Mouse (Mus musculus): ENCODE data around the gene Mpzl1. TPM values are rescaled to one million over a fixed set of nuclear protein-coding genes. Genes with fewer than 3 reads are reported as not detected.

Gene Mpzl1
- polyA plus RNA-seq, 1 experiment from 2014 or later = 146 TPM

- peaks cover 34% of the 10 kb centered on the region for H3K36me3 ChIP-seq
- peak overlapping the region; percentile 60 for H3K27ac ChIP-seq (replicated peaks)
- 30% methylated on average over 7 of the region's 7 CpGs for WGBS
- no peak overlapping the region for H3K4me3 ChIP-seq
- peak; percentile 30; the same call in 1 of the 2 replicates for ATAC-seq (replicated peaks)
- no peaks in the 10 kb centered on the region for H3K27me3 ChIP-seq
- peaks cover 22% of the 10 kb centered on the region for H3K4me1 ChIP-seq
- H3K9me3 ChIP-seq = no peaks in the 10 kb centered on the region
- H3K9ac ChIP-seq (replicated peaks) = 0 out of 2 replicates have a peak overlapping the region, but pooled peaks have one; percentile 0
- no peak overlapping the region for H3K4me2 ChIP-seq (replicated peaks)
Observed at GRCm38 (mm10) chr1:165609495-165610320, 24.6 kb downstream of the Mpzl1 start.

- Histone ChIP-seq H3K4me3 (no peak overlapping the region), H3K27me3 (no peaks in the 10 kb centered on the region), H3K9me3 (no peaks in the 10 kb centered on the region), H3K4me2 (replicated peaks) (no peak overlapping the region), H3K9ac (replicated peaks) (no peak overlapping the region), H3K27ac (replicated peaks) (no peak overlapping the region), H3K36me3 (peaks cover 35% of the 10 kb centered on the region), H3K4me1 (peaks cover 22% of the 10 kb centered on the region)
- ATAC-seq (replicated peaks) = no peak
- 90% methylated on average over 4 of the region's 4 CpGs for WGBS
Observed at GRCm38 (mm10) chr1:165608904-165609303, 25.4 kb downstream of the Mpzl1 start.

- 75% methylated on average over 6 of the region's 6 CpGs for WGBS
- H3K4me2 ChIP-seq (replicated peaks) = no peak overlapping the region
- no peak overlapping the region for H3K9ac ChIP-seq (replicated peaks)
- no peak overlapping the region for H3K4me3 ChIP-seq
- no peaks in the 10 kb centered on the region for H3K27me3 ChIP-seq
- H3K36me3 ChIP-seq = peaks cover 40% of the 10 kb centered on the region
- H3K9me3 ChIP-seq = no peaks in the 10 kb centered on the region
- ATAC-seq (replicated peaks) = no peak
- H3K27ac ChIP-seq (replicated peaks) = peak overlapping the region; percentile 42
- peaks cover 15% of the 10 kb centered on the region for H3K4me1 ChIP-seq
Observed at GRCm38 (mm10) chr1:165605774-165606173, 28.6 kb downstream of the Mpzl1 start.

DNA sequence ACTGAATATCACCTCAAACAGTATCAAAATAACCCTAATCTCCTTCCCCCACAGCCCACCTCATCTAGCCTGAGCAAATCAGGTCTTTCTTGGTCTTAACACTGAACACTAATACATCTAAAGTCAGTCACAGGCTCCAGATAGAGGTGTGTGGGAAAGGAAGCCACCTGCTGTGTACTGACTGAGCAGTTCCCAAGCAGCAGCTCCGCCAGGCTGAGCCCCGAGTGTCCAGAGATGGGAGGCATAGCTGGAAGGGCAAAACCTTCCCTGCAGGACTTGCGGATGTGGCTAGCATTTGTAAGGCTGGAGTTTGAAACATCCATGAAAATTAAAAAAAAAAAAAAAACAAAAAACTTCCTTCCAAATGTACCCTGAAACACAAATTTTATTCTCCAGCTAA, 29.2 kb downstream of the Mpzl1 start:
- peaks cover 40% of the 10 kb centered on the region for H3K36me3 ChIP-seq
- no peak overlapping the region for H3K9ac ChIP-seq (replicated peaks)
- ATAC-seq (replicated peaks) = no peak
- no peaks in the 10 kb centered on the region for H3K9me3 ChIP-seq
- H3K4me3 ChIP-seq = no peak overlapping the region
- 79% methylated on average over 3 of the region's 3 CpGs for WGBS
- H3K27ac ChIP-seq (replicated peaks) = peak overlapping the region; percentile 42
- peaks cover 8% of the 10 kb centered on the region for H3K4me1 ChIP-seq
- no peaks in the 10 kb centered on the region for H3K27me3 ChIP-seq
- no peak overlapping the region for H3K4me2 ChIP-seq (replicated peaks)

DNA sequence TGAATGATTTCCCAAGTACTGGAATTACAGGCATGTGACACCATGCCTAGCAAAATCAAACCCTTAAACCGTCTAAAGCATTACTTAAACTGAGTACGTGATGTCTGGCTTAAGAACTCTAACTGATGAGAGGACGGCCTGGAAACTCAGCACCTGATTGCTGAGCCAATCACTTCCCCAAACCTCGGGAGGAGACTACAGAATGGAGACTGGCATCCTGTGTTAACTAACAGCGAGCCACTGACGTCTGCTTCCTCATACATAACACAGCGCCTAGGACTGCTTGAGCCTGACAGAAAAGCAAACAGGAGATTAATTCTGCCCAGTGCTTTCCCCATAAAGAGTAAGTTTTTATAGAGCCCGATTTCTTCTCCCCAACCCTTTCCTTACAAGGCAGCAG, 30.1 kb downstream of the Mpzl1 start:
- H3K4me1 ChIP-seq = no peaks in the 10 kb centered on the region
- H3K9me3 ChIP-seq = no peaks in the 10 kb centered on the region
- no peak overlapping the region for H3K9ac ChIP-seq (replicated peaks)
- no peak overlapping the region for H3K4me3 ChIP-seq
- peaks cover 40% of the 10 kb centered on the region for H3K36me3 ChIP-seq
- no peak overlapping the region for H3K27ac ChIP-seq (replicated peaks)
- no peak overlapping the region for H3K4me2 ChIP-seq (replicated peaks)
- no peak for ATAC-seq (replicated peaks)
- no peaks in the 10 kb centered on the region for H3K27me3 ChIP-seq
- WGBS = 93% methylated on average over 8 of the region's 8 CpGs

DNA sequence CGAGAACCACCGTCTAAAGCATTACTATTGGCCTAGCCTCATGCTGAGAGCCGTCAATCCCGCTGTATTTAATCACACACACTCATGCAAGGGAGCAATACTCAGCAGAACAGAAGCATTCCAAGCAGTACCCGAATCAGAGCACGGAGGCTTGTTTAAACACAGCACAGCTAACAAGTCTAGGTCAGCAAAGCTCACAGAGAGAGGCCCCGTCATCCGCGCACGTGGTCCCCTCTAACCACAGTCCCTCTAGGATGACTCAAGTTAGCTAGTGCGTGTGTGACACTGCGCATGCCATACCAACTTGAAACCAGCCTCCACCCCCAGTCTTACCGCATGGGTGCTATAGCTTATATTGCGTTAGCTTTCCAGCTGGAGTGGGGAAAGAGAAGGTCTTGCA, 31.1 kb downstream of the Mpzl1 start:
- Histone ChIP-seq H3K36me3 (peaks cover 40% of the 10 kb centered on the region), H3K4me2 (replicated peaks) (no peak overlapping the region), H3K4me1 (no peaks in the 10 kb centered on the region), H3K9ac (replicated peaks) (no peak overlapping the region), H3K9me3 (no peaks in the 10 kb centered on the region), H3K4me3 (no peak overlapping the region), H3K27ac (replicated peaks) (no peak overlapping the region), H3K27me3 (no peaks in the 10 kb centered on the region)
- ATAC-seq (replicated peaks) = no peak; the same call in 1 of the 2 replicates
- 86% methylated on average over 14 of the region's 14 CpGs for WGBS

GRCm38 (mm10) chr1:165601775-165602280, 32.5 kb downstream of the Mpzl1 start:
- WGBS = 73% methylated on average over 10 of the region's 10 CpGs

DNA sequence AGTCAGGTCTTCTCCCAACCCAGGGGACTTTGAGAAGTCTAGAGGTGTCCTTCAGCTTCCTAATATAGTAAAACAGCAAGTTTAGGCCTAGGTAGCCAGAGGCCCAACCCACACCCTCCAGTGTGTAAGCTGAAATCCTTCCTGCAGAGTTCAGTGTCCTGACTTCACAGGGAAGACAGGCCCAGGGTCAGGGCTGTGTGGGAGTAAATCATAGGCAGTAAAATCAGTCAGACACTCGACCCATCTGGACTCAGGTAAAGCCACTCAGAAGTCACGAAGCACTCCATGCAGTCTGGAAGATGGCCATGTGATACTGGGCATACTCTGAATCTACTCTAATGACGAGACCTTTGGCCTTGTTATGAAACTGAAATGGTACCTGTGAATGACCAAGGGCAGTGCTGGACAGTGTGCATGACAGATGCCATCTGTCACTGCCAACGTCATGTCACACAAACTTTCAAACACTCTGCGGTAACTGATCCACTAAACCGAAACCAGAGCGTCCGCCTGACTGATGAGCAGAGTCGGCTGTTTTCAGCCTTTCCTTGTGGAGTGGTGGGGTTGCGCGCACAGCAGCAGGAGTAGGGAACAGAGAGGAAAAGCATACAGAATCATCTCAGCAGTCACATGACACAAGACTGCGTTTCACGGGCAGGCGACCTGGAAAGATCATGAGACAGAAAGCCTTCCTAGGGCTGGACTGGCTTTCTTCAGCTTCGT, 39.5 kb downstream of the Mpzl1 start:
- Histone ChIP-seq H3K4me1 (no peaks in the 10 kb centered on the region), H3K27ac (replicated peaks) (no peak overlapping the region), H3K4me2 (replicated peaks) (no peak overlapping the region), H3K4me3 (no peak overlapping the region), H3K36me3 (peaks cover 30% of the 10 kb centered on the region), H3K9ac (replicated peaks) (no peak overlapping the region), H3K27me3 (no peaks in the 10 kb centered on the region), H3K9me3 (no peaks in the 10 kb centered on the region)
- no peak for ATAC-seq (replicated peaks)
- WGBS = 94% methylated on average over 15 of the region's 15 CpGs

More at GRCm38 (mm10) chr1:165601775-165602280, 32.5 kb downstream of the Mpzl1 start:
- H3K27me3 ChIP-seq = no peaks in the 10 kb centered on the region
- H3K4me2 ChIP-seq (replicated peaks) = no peak overlapping the region
- ATAC-seq (replicated peaks) = no peak
- no peaks in the 10 kb centered on the region for H3K9me3 ChIP-seq
- peaks cover 30% of the 10 kb centered on the region; the same call in 1 of the 2 replicates for H3K36me3 ChIP-seq
- H3K27ac ChIP-seq (replicated peaks) = no peak overlapping the region
- H3K4me1 ChIP-seq = no peaks in the 10 kb centered on the region
- H3K9ac ChIP-seq (replicated peaks) = no peak overlapping the region
- no peak overlapping the region for H3K4me3 ChIP-seq

DNA sequence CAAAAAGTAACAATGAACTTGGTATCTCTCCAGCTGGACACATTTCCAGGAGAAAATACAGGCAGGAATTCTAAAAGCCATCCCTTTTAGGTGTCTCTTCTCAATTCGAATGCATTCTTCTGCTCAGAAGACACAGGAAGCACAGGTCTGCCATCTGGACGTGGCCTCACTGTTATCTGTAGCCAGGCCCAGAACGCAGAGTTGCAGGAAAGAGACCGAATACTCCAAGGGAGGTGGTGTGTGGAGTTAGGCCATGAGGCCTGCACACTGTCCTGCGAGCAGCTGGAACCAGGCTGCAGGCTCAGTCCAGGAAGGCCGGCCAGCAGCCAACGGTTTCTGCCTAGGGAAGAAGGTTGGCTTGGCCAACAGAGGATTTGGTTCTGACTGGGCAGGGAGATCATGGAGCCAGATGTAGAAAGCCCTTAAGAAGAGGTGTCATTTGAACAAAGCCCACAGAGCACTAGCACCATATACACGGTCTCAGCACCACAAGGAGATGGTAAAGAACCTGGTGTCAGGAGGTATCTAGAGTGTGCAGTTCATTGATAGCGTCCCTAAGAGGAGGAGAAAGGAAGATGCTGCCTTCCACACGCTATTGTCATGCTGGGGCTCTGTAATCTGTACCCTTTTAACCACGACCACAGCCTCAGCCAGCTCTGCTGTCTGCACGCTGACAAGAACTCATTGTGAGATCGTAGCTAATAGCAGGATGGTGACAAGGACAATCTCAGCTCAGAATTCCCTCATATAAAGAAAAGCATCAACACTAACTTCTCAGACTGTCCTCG, 41.8 kb downstream of the Mpzl1 start:
- 91% methylated on average over 14 of the region's 14 CpGs for whole genome bisulfite sequencing
- H3K27ac ChIP-seq (replicated peaks) = no peak overlapping the region
- no peak for ATAC-seq (replicated peaks)
- no peaks in the 10 kb centered on the region for H3K9me3 ChIP-seq
- no peaks in the 10 kb centered on the region for H3K4me1 ChIP-seq
- peaks cover 30% of the 10 kb centered on the region for H3K36me3 ChIP-seq
- H3K4me3 ChIP-seq = no peak overlapping the region
- no peak overlapping the region for H3K4me2 ChIP-seq (replicated peaks)
- H3K27me3 ChIP-seq = no peaks in the 10 kb centered on the region
- no peak overlapping the region for H3K9ac ChIP-seq (replicated peaks)

GRCm38 (mm10) chr1:165590760-165591159, 43.6 kb downstream of the Mpzl1 start:
- ATAC-seq (replicated peaks) = no peak
- no peak overlapping the region for H3K4me2 ChIP-seq (replicated peaks)
- H3K27me3 ChIP-seq = no peaks in the 10 kb centered on the region
- H3K27ac ChIP-seq (replicated peaks) = no peak overlapping the region
- no peaks in the 10 kb centered on the region for H3K9me3 ChIP-seq
- H3K9ac ChIP-seq (replicated peaks) = no peak overlapping the region
- no peaks in the 10 kb centered on the region for H3K4me1 ChIP-seq
- H3K36me3 ChIP-seq = peaks cover 30% of the 10 kb centered on the region
- WGBS = 80% methylated on average over 8 of the region's 8 CpGs
- H3K4me3 ChIP-seq = no peak overlapping the region

GRCm38 (mm10) chr1:165589280-165590048, 44.9 kb downstream of the Mpzl1 start:
- Histone ChIP-seq H3K27me3 (no peaks in the 10 kb centered on the region), H3K9me3 (no peaks in the 10 kb centered on the region), H3K9ac (replicated peaks) (no peak overlapping the region), H3K4me3 (no peak overlapping the region), H3K4me2 (replicated peaks) (no peak overlapping the region), H3K27ac (replicated peaks) (no peak overlapping the region), H3K4me1 (no peaks in the 10 kb centered on the region), H3K36me3 (peaks cover 25% of the 10 kb centered on the region)
- 62% methylated on average over 10 of the region's 10 CpGs for WGBS
- 0 out of 2 replicates have a peak, but pooled peaks have one; percentile 11 for ATAC-seq (replicated peaks)

All from forebrain, embryonic 15.5 days (tissue).